Mouse (Mus musculus) ES-E14 (cell line): Measurements from ENCODE around the gene Sfxn2.

Experiments
- CHD2 ChIP-seq: IDR thresholded peaks from 2 replicates; pipeline ENCODE4 v1.6.1; 2014; ENCODE audit warnings: mild to moderate bottlenecking, low read depth, low read length, inconsistent platforms
- HCFC1 ChIP-seq: IDR thresholded peaks from 2 replicates; pipeline ENCODE4 v1.6.1; 2012; ENCODE audit warnings: low read length, inconsistent platforms, borderline replicate concordance; ENCODE audit not compliant: insufficient read depth
- MAFK ChIP-seq: IDR thresholded peaks from 2 replicates; pipeline ENCODE4 v1.6.1; 2014; ENCODE audit warnings: mild to moderate bottlenecking, low read depth, low read length, inconsistent platforms; ENCODE audit not compliant: insufficient read depth
- ZC3H11A ChIP-seq: IDR thresholded peaks from 2 replicates; pipeline ENCODE4 v1.6.1; 2012; ENCODE audit warnings: low read depth, mild to moderate bottlenecking, inconsistent platforms, low read length, borderline replicate concordance
- ZNF384 ChIP-seq: IDR thresholded peaks from 2 replicates; pipeline ENCODE4 v1.6.1; 2012; ENCODE audit warnings: low read depth, low read length, inconsistent platforms

- TF ChIP-seq ZC3H11A, result no peak
- no peak for TF ChIP-seq HCFC1
- no peak for TF ChIP-seq ZNF384
- no peak for TF ChIP-seq CHD2
- TF ChIP-seq MAFK, result no peak
Measured at GRCm38 (mm10) chr19:46537357-46537756, 35.8 kb upstream of the Sfxn2 start.
